Mouse (Mus musculus): ENCODE measurements around the gene Galk1.

DNA sequence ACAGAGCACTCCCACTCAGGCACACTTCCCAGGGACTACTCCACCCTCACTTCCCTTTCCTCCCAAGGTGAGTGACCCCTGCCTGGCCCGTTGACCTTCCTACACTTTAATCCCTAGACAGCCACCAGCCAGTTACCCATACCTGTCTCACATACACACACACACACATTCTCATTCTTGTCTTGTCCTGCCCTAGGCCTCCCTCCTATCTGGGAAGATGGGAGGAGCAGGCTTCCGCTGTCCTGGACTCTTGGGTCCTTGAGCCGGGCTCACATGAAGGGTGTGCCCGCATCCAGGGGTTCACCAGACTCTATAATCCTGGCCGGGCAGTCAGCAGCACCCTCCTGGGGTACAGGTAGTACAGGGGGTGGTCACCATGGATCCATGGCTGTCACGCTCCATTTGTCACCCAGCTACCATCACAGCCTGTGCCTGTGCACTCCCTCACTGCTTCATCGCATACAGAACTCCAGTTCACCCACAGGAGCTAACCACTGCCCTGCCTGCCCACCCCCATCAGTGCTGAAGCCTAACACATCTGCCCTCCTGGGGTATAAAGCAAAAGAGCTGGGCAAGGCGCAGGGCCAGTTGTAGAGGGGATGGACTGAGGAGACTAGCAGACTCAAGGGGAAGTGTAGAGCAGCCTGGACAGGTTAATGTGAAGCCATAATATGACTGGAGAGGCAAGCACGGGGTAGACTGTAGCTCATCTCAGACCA is 6.7 kb downstream of the Galk1 start:
- no peak for TF ChIP-seq CTCF (IDR thresholded peaks at IDR 0.05; ENCODE audit: borderline replicate concordance, extremely low read depth, insufficient read depth, insufficient read length)
- no peak for TF ChIP-seq POLR2A (IDR thresholded peaks at IDR 0.05; ENCODE audit: borderline replicate concordance, extremely low read depth, insufficient read depth, insufficient read length, poor library complexity, severe bottlenecking)
